Mouse (Mus musculus) lung, adult 2 months (tissue): ENCODE results near the gene Glcci1.
"Not testable (repeated sequence)": the region's sequence is repeated elsewhere in the genome, so short reads cannot be mapped to it uniquely, and the experiment has no call there.

Experiments
- CTCF ChIP-seq: fragments of 200-500 bp; IDR thresholded peaks from 2 replicates; pipeline ENCODE4 v1.5.1; 2011; ENCODE audit warnings: mild to moderate bottlenecking, low read length, control low read depth; ENCODE audit not compliant: insufficient read depth
- POLR2A ChIP-seq: fragments of 200-500 bp; IDR thresholded peaks from 2 replicates; pipeline ENCODE4 v1.6.1; 2011; ENCODE audit warnings: low read depth, mild to moderate bottlenecking, control low read depth, low read length, borderline replicate concordance; ENCODE audit errors: extremely low read depth

- not testable (repeated sequence) for TF ChIP-seq CTCF, POLR2A
Measured at GRCm38 (mm10) chr6:8541531-8541930, 32.1 kb downstream of the Glcci1 start.
